Mouse (Mus musculus) lung, postnatal 0 days (tissue): Measurements from ENCODE around the gene Aup1. TPM values are rescaled to one million over a fixed set of nuclear protein-coding genes. Genes with fewer than 3 reads are reported as not detected.

Experiments
- ATAC-seq: fragments of 200-750 bp; cut with Nextera tagmentation; 2 replicates; pipeline ENCODE4 v1.8.0; 2017; ENCODE audit warnings: moderate library complexity
- DNase-seq: peaks from one replicate; pipeline ENCODE4 v3.0.0-alpha.2; 2016; ENCODE audit warnings: low spot score
- H3K27ac ChIP-seq: fragments of 300-500 bp; sonication (generic); 2 replicates; pipeline ENCODE4 v1.5.1; 2014; ENCODE audit warnings: antibody characterized with exemption, mild to moderate bottlenecking, low read length, mixed read lengths
- H3K27me3 ChIP-seq: fragments of 300-500 bp; sonication (generic); replicated peaks from 2 replicates; pipeline ENCODE4 v1.6.1; 2014; ENCODE audit warnings: low read length, mixed read lengths; ENCODE audit not compliant: insufficient read depth
- H3K36me3 ChIP-seq: fragments of 300-500 bp; sonication (generic); 2 replicates; pipeline ENCODE4 v1.6.1; 2014; ENCODE audit warnings: low read length, mixed read lengths; ENCODE audit not compliant: insufficient read depth
- H3K4me1 ChIP-seq: fragments of 300-500 bp; sonication (generic); 2 replicates; pipeline ENCODE4 v1.6.1; 2014; ENCODE audit warnings: antibody characterized with exemption, low read depth, low read length, mixed read lengths; ENCODE audit not compliant: insufficient read depth
- H3K4me2 ChIP-seq: fragments of 300-500 bp; sonication (generic); replicated peaks from 2 replicates; pipeline ENCODE4 v1.6.1; 2014; ENCODE audit warnings: low read depth, mild to moderate bottlenecking, low read length, moderate library complexity, mixed read lengths
- H3K4me3 ChIP-seq: fragments of 300-500 bp; sonication (generic); 2 replicates; pipeline ENCODE4 v1.5.1; 2014; ENCODE audit warnings: low read depth, low read length
- H3K9ac ChIP-seq: fragments of 300-500 bp; sonication (generic); replicated peaks from 2 replicates; pipeline ENCODE4 v1.6.1; 2014; ENCODE audit warnings: low read depth, mild to moderate bottlenecking
- H3K9me3 ChIP-seq: fragments of 300-500 bp; sonication (generic); 2 replicates; pipeline ENCODE4 v1.6.1; 2016; ENCODE audit warnings: low read length, mixed read lengths
- CTCF ChIP-seq: IDR thresholded peaks from 2 replicates; pipeline ENCODE4 v1.5.1; 2016; ENCODE audit warnings: antibody characterized with exemption, mild to moderate bottlenecking
- EP300 ChIP-seq: IDR thresholded peaks from 2 replicates; pipeline ENCODE4 v1.6.1; 2016; ENCODE audit warnings: antibody characterized with exemption, mild to moderate bottlenecking, control low read depth
- WGBS: fragments of 180-500 bp; shearing (Covaris S2); extraction: QIAGEN DNeasy Blood & Tissue Kit; methylation state at CpG from one replicate; pipeline ENCODE4 v1.1.7; 2014; 5-methylcytosine and 5-hydroxymethylcytosine counted together
- polyA plus RNA-seq: library from polyadenylated mRNA; unstranded; fragments of >200 nt; fragmentation: Nextera tagmentation; extraction: Ambion mirVana; gene quantifications from 2 replicates; pipeline ENCODE4 v1.2.1, GENCODE M21; 2015

Gene Aup1
- polyA plus RNA-seq, 1 experiment from 2014 or later: 201 TPM

DNA sequence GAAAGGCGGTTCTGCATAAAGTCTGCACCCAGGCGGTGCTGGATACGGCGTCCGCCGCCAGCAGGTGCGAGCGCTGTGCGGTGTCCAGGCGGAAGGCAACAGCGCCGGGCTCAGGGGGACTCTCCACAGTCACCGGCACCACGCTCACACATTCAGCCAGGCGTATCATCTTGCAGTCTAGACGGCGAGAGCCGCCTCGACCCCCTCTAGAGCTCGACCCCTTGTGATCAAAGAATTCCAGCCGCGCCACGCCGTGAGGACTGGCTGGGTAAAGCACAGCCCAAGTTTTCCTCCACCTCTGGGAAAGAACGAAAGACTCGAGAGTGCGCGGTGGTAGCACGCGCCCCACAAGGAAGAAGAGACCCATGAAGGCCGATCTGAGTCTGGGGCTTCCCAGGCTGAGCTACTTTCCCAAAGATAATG is 21.5 kb upstream of the Aup1 start:
- Histone ChIP-seq H3K4me2 (peak overlapping the region; percentile 84), H3K9me3 (no peaks in the 10 kb centered on the region), H3K4me1 (peaks cover 8% of the 10 kb centered on the region; the same call in 1 of the 2 replicates), H3K27ac (peak overlapping the region; percentile 83), H3K36me3 (no peaks in the 10 kb centered on the region), H3K4me3 (peak overlapping the region; percentile 57), H3K27me3 (no peaks in the 10 kb centered on the region), H3K9ac (peak overlapping the region; percentile 51)
- TF ChIP-seq EP300: no peak
- TF ChIP-seq CTCF: peak; percentile 41
- peak; percentile 50 for DNase-seq
- WGBS: 2% methylated on average over 31 of the region's 31 CpGs
- ATAC-seq: peak; percentile 49

DNA sequence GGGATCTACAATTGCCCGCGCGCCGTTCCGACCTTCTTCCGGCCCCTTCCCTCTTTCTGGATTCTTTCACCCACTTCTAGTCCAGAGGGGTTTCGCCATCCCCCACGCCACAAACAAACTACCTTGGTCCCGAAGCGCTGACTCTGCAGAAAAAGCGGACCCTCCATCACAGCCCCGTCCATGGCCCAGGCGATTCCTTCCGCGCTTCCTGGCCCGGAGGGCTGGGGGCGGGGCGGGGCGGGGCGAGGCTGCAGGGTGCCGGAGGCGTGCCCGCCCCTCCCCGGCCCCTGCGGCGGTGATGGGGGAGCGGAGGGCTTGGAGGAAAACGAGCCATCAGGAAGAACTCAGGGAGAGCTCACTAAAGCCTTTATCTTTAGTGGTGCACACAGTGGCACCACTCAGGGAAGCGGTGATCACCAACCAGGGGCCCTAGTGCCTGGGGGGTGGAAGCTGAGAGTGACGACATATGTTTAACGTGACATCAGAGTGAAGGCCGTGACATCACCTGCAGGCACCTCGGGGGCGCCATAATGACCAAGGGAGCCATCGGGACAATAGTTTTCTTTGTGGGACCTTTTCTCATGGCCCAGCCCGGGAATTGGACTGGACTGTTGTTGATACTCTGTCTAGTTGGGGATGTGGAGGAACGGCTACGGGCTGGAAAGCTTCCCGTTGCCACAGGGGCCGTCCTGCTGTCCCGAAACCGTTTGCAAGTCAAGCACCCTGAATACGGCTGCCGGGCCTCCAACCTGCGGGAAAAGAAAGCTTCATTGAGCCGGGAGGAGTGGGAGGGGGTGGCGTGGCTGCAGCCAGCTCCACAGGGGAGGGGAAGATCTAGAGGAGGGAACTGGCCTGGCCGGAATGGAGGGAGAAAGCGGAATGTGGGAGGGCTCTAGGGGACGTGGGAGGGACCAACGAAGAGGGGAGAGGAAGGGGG is 20.8 kb upstream of the Aup1 start, which contains the start of the genes Dok1 and Loxl3:
Dok1 (minus strand) TSS at position 223 of the 937 bp plus-strand sequence.
Loxl3 (plus strand) TSS at position 925 of the 937 bp plus-strand sequence.
- H3K36me3 ChIP-seq: no peaks in the 10 kb centered on the region
- H3K27me3 ChIP-seq: no peaks in the 10 kb centered on the region
- peak within 1 kb of the TSS; percentile 51 for H3K9ac ChIP-seq
- H3K4me1 ChIP-seq: peaks cover 8% of the 10 kb centered on the region
- WGBS: 2% methylated on average over 50 of the region's 51 CpGs
- H3K4me3 ChIP-seq: peak within 1 kb of the TSS; percentile 57
- H3K9me3 ChIP-seq: no peaks in the 10 kb centered on the region
- peak within 1 kb of the TSS; percentile 84 for H3K4me2 ChIP-seq
- peak; percentile 90 for ATAC-seq
- peak; percentile 89 for DNase-seq
- peak within 1 kb of the TSS; percentile 83 for H3K27ac ChIP-seq
- TF ChIP-seq EP300: 0 out of 2 replicates have a peak, but pooled peaks have one; percentile 24
- TF ChIP-seq CTCF: no peak

DNA sequence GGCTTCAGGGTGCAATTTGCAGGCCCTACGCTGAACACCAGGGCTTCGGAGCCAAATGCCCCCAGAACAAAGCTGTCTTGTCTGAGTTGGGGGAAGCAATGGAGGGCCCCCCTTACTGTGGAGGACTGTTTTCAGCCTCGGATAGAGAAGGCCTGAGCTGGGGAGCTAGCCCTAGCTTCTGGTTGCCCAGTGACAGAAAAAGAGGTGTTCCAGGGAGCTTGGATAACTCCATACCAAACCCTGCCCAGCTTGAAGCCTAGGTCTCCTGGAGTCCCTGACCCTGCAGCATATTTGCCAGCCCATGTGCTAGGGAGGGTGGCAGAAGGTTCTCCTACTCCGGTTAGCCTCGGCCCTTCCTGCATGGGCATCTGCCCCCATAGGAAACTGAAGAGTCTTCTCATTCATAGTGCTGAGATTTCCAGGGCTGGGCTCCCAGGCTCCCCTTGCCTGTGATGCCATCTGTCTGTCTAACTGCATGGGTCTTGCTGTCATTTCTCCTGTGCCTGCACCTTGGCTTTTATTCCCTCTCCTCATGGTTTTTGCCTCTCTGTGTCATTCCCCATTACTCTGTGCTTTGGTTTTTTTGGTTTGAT is 19.8 kb upstream of the Aup1 start:
- no peak for ATAC-seq
- peak overlapping the region; percentile 57 for H3K4me3 ChIP-seq

DNA sequence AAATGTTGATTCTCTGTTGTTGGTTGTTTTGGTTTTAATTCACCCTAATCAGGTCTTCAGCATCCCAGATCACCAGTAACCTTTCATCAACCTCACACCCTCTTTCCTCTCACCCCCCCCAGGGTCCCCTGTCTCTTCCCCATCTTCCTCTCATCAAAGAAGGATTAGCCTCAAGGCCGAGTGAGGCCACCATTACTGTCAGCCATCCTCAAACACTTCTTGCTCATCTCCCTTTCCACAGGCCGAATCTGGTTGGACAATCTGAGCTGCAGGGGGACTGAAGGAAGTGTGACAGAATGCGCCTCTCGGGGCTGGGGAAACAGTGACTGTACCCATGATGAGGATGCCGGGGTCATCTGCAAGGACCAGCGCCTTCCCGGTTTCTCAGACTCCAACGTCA is 17.1 kb upstream of the Aup1 start:
- no peak overlapping the region for H3K4me3 ChIP-seq
- no peak for DNase-seq
- TF ChIP-seq EP300: no peak
- no peak overlapping the region for H3K9ac ChIP-seq
- whole genome bisulfite sequencing: 60% methylated on average over 8 of the region's 8 CpGs
- no peak overlapping the region for H3K4me2 ChIP-seq
- ATAC-seq: no peak
- no peaks in the 10 kb centered on the region for H3K27me3 ChIP-seq
- H3K4me1 ChIP-seq: peaks cover 7% of the 10 kb centered on the region
- H3K9me3 ChIP-seq: no peaks in the 10 kb centered on the region
- no peaks in the 10 kb centered on the region for H3K36me3 ChIP-seq
- no peak overlapping the region for H3K27ac ChIP-seq

More for the DNA sequence above, 19.8 kb upstream of the Aup1 start:
- H3K27ac ChIP-seq: 0 out of 2 replicates have a peak overlapping the region, but pooled peaks have one; percentile 83
- H3K36me3 ChIP-seq: no peaks in the 10 kb centered on the region
- peak overlapping the region; percentile 84 for H3K4me2 ChIP-seq
- no peaks in the 10 kb centered on the region for H3K27me3 ChIP-seq
- DNase-seq: no peak
- WGBS: 10% methylated on average over 5 of the region's 5 CpGs
- no peaks in the 10 kb centered on the region for H3K9me3 ChIP-seq
- peaks cover 8% of the 10 kb centered on the region for H3K4me1 ChIP-seq
- TF ChIP-seq EP300: no peak
- no peak for TF ChIP-seq CTCF
- H3K9ac ChIP-seq: no peak overlapping the region

DNA sequence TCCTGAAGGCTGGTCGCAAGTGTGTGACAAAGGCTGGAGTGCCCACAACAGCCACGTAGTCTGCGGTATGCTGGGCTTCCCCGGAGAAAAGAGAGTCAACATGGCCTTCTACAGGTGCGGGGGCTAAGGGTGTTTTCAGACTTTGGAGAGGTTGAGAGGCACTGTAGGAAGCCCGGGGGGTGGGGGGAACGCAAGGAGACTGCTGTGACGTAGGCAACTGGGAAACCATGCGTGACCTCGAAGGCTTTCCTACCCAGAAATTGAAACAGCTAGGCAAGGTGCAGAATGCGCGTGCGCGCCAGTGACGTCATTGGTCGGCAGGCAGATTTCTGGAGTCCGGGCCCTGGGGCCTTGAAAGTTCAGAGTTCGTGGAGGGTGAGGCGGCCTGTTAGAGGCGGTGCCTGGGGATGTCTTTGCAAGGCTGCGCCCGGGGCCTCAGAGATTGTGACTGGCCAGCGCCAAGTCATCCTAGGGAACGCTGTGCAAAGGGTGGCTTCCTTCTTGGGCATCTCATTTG is 15.8 kb upstream of the Aup1 start:
- Histone ChIP-seq H3K4me2 (peak overlapping the region; percentile 49), H3K27ac (no peak overlapping the region), H3K4me1 (peaks cover 3% of the 10 kb centered on the region), H3K27me3 (no peaks in the 10 kb centered on the region), H3K36me3 (no peaks in the 10 kb centered on the region), H3K9ac (no peak overlapping the region), H3K4me3 (0 out of 2 replicates have a peak overlapping the region, but pooled peaks have one; percentile 18), H3K9me3 (no peaks in the 10 kb centered on the region)
- ATAC-seq: peak; percentile 82
- peak; percentile 91 for DNase-seq
- TF ChIP-seq EP300 (no peak), CTCF (no peak)
- WGBS: 17% methylated on average over 24 of the region's 24 CpGs

DNA sequence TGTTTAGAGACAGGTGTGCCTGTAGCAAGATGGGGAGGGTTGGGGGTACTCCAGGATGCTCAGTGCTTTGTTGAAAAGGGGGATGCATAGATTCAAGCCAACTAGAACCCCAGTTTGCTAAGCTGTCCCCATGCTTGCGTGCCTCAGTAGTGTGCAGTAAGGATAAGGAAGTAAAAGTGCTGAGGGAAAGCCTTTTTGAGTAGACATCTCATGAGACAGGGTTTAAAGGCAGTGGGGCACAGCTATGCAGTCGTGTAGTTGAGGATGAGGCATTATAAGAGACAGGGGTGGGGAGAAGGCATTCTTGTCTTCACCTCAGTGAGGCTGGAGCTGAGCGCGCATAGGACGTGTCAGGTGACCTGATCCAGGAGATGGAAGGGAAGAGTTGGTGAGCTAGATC is 13.7 kb upstream of the Aup1 start:
- TF ChIP-seq EP300: no peak
- no peak for TF ChIP-seq CTCF
- Histone ChIP-seq H3K4me1 (no peaks in the 10 kb centered on the region; the same call in 1 of the 2 replicates), H3K9me3 (no peaks in the 10 kb centered on the region), H3K36me3 (no peaks in the 10 kb centered on the region), H3K4me3 (no peak overlapping the region), H3K27me3 (no peaks in the 10 kb centered on the region), H3K9ac (no peak overlapping the region), H3K4me2 (no peak overlapping the region), H3K27ac (no peak overlapping the region)
- 73% methylated on average over 5 of the region's 5 CpGs for WGBS
- no peak for DNase-seq
- no peak for ATAC-seq
